In genomic region chr2:102804109-102804508, GRCm38 (mm10) we compare ENCODE assay signal across 8 mouse cellular contexts.
DNase-seq lines count a peak whose midpoint lies in the region.

No protein-coding gene starts in this region.

- DNase-seq in cerebellum, adult 11 months = peak; percentile 2
- no peak for DNase-seq in cerebellum, postnatal 4 days (ENCODE audit: low spot score in 2 of 2)
- DNase-seq in layer of hippocampus, adult 9-10 months (ENCODE audit: low spot score) = peak; percentile 40
- no peak for DNase-seq in layer of hippocampus, postnatal 10 days (ENCODE audit: low spot score in 2 of 2)
- DNase-seq in ZHBTc4 (ENCODE audit: low read depth, low spot score) = peak; percentile 32
- peak; percentile 71 for DNase-seq in lung, postnatal 10 days
- DNase-seq in urinary bladder, postnatal 25 days (ENCODE audit: low spot score) = no peak
- no peak for DNase-seq in urinary bladder, postnatal 10 days (ENCODE audit: low spot score)

Comparison
In these comparisons a context has a peak if more than half of its experiments do, and no peak if none do; other contexts are left out.
1. DNase-seq: peak in cerebellum, adult 11 months (single experiment), layer of hippocampus, adult 9-10 months (single experiment), ZHBTc4 (single experiment) and lung, postnatal 10 days (single experiment); none in cerebellum, postnatal 4 days (0 of 2), layer of hippocampus, postnatal 10 days (0 of 2), urinary bladder, postnatal 25 days (single experiment) and urinary bladder, postnatal 10 days (single experiment).